Mouse (Mus musculus): ENCODE measurements around the gene Tank.

Tank gene

GRCm38 (mm10) chr2:61580555-61581080 is 2.2 kb downstream of the Tank start:
- DNase-seq (ENCODE audit: low read depth, low spot score) = no peak

GRCm38 (mm10) chr2:61582578-61583315 is 4.4 kb downstream of the Tank start:
- DNase-seq (ENCODE audit: low read depth, low spot score) = no peak

GRCm38 (mm10) chr2:61585447-61585846 is 7.1 kb downstream of the Tank start:
- DNase-seq (ENCODE audit: low read depth, low spot score) = no peak

- no peak for DNase-seq (ENCODE audit: low read depth, low spot score)
Measured at GRCm38 (mm10) chr2:61586166-61586565, 7.8 kb downstream of the Tank start.

- DNase-seq (ENCODE audit: low read depth, low spot score) = no peak
Measured at GRCm38 (mm10) chr2:61590751-61591150, 12.4 kb downstream of the Tank start.

- no peak for DNase-seq (ENCODE audit: low read depth, low spot score)
Measured at GRCm38 (mm10) chr2:61592095-61592494, 13.7 kb downstream of the Tank start.

- DNase-seq (ENCODE audit: low read depth, low spot score) = no peak
Measured at GRCm38 (mm10) chr2:61592699-61593029, 14.3 kb downstream of the Tank start.

- peak; percentile 94 for DNase-seq (ENCODE audit: low read depth, low spot score)
Measured at GRCm38 (mm10) chr2:61593030-61593811, 14.8 kb downstream of the Tank start.

- no peak for DNase-seq (ENCODE audit: low read depth, low spot score)
Measured at GRCm38 (mm10) chr2:61593871-61594304, 15.5 kb downstream of the Tank start.

GRCm38 (mm10) chr2:61599730-61600129 is 21.3 kb downstream of the Tank start:
- DNase-seq (ENCODE audit: low read depth, low spot score) = no peak

GRCm38 (mm10) chr2:61603461-61603860 is 25.1 kb downstream of the Tank start:
- DNase-seq (ENCODE audit: low read depth, low spot score) = no peak

GRCm38 (mm10) chr2:61606942-61607341 is 28.6 kb downstream of the Tank start:
- no peak for DNase-seq (ENCODE audit: low read depth, low spot score)

GRCm38 (mm10) chr2:61623996-61624395 is 45.6 kb downstream of the Tank start:
- DNase-seq (ENCODE audit: low read depth, low spot score) = no peak

- peak; percentile 7 for DNase-seq (ENCODE audit: low read depth, low spot score)
Measured at GRCm38 (mm10) chr2:61630864-61631555, 52.6 kb downstream of the Tank start.

- no peak for DNase-seq (ENCODE audit: low read depth, low spot score)
Measured at GRCm38 (mm10) chr2:61635099-61635498, 56.7 kb downstream of the Tank start.

GRCm38 (mm10) chr2:61638182-61638581 is 59.8 kb downstream of the Tank start:
- no peak for DNase-seq (ENCODE audit: low read depth, low spot score)

- DNase-seq (ENCODE audit: low read depth, low spot score) = peak; percentile 41
Measured at GRCm38 (mm10) chr2:61642452-61643368, 64.3 kb downstream of the Tank start.

- DNase-seq (ENCODE audit: low read depth, low spot score) = no peak
Measured at GRCm38 (mm10) chr2:61651206-61651605, 72.8 kb downstream of the Tank start.

GRCm38 (mm10) chr2:61651640-61652039 is 73.3 kb downstream of the Tank start:
- no peak for DNase-seq (ENCODE audit: low read depth, low spot score)

- DNase-seq (ENCODE audit: low read depth, low spot score) = peak; percentile 7
Measured at GRCm38 (mm10) chr2:61655046-61655381, 76.6 kb downstream of the Tank start.

All from ES-CJ7 (cell line).